Mouse (Mus musculus) frontal cortex, postnatal 14 days (tissue): ENCODE measurements around the gene Sfxn1.

Experiments used
- DNase-seq, 2 experiments: peaks; one replicate each; pipeline ENCODE4 v3.0.0; 2022; ENCODE audit warnings: low spot score in 2 of 2

The Sfxn1 gene

GRCm38 (mm10) chr13:54076762-54077460, 5.2 kb downstream of the Sfxn1 start:
- DNase-seq, result no peak

- no peak for DNase-seq
These were observed 6.0 kb downstream of the Sfxn1 start for GRCm38 (mm10) chr13:54077470-54078174.

DNA sequence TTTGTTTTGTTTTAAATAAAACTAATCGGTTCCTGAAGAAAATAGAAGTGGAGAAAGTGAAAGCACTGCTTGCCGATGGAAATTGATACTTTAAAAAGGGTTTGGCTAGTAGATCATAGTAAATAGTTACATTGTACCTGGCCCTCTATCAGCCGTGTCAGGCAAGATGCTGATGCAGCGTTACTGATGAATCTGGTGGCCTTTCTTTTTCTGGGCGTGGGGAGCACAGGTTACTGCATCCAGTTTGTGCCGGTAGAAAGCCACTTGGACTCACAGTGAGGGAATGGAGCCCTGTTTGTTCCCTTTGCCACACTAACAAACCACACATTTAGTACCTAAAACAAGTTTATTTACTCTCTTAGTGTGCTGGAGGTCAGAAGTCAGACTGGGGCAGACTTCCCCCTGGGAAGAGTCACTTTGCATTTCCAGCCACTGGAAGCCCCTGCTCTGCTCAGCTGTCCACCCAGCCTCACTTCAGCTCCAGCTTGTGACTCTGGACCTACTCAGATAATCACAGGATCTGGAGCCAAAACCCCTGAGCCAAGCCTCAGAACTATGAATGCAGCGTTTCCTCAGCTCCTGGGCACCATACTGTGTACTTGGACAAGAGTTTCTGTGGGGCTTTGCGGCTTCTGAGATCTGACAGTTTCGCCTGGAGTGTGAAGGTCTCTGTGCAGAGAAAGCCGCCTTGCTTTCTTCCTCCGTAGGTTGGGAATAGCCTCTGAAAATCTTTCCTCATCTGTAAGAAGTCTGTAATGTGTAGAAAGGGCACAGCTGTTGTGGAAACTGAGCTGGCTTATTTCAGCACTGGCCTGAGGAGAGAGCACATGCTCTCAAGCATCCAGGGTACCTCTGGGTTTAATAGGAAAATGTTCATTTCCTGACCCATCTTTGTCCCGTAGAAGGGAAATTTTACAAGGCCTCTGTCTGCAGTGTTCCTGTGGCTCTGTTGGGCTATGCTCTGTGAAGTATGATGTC, 8.4 kb downstream of the Sfxn1 start:
- no peak for DNase-seq

DNA sequence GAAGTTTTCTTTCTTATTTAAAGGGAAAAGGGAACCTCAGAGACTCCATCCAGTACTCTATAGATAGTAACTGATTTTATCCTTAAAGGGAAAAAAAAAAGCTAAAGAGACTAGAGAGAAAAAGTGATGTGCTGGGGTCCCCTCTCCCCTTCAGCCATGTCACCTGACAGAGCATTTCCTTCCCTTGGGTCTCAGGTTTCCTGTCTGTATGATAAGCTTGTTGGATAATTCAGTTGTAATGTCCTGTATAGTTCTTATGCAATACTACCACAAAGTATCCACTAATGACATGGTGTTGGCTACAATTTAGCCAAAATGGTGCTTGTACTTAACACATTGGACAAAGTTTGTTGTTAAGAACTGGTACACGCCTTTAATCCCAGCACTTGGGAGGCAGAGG, 9.1 kb downstream of the Sfxn1 start:
- DNase-seq, result no peak

GRCm38 (mm10) chr13:54082946-54083345, 11.3 kb downstream of the Sfxn1 start:
- DNase-seq, result no peak

DNA sequence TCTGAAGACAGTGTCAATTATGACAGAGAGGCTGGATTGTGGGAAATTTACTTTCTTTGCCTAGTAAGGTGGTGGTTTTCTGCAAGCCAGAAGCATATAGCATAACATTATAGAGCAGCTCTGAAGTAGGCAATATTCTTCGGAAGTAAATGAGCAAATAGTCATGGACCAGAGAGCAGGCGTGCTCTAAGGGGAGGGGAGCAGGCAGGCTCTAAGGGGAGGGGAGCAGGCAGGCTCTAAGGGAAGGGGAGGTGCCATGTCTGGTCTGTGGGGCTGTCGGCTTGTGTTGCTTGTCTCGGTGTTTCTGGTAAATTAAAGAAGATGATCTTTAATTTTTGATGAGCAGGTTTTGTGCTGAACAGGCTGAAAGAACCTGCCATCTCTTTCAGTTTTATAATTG, 12.5 kb downstream of the Sfxn1 start:
- DNase-seq, result no peak

- no peak for DNase-seq
These were observed 13.2 kb downstream of the Sfxn1 start for GRCm38 (mm10) chr13:54084826-54085225.

DNA sequence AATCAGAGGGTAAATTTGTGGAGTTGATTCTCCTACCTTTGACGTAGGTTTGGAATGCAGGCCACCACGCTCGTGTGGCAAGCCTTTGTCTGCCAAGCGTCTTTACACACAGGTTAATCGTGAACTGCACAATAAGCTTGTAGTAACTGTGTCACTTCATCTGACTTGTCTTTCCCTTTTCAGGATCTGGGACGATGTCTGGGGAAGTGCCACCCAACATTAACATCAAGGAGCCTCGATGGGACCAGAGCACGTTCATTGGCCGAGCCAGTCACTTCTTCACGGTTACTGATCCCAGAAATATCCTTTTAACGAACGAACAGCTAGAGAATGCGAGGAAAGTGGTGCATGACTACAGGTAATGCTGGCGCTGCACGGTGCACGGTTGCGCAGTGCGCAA, 13.6 kb downstream of the Sfxn1 start:
- no peak for DNase-seq

GRCm38 (mm10) chr13:54091719-54092118, 20.1 kb downstream of the Sfxn1 start:
- DNase-seq, result no peak

- DNase-seq, result no peak
These were observed 22.7 kb downstream of the Sfxn1 start for GRCm38 (mm10) chr13:54094349-54094748.

GRCm38 (mm10) chr13:54094963-54095362, 23.3 kb downstream of the Sfxn1 start:
- DNase-seq, result no peak

DNA sequence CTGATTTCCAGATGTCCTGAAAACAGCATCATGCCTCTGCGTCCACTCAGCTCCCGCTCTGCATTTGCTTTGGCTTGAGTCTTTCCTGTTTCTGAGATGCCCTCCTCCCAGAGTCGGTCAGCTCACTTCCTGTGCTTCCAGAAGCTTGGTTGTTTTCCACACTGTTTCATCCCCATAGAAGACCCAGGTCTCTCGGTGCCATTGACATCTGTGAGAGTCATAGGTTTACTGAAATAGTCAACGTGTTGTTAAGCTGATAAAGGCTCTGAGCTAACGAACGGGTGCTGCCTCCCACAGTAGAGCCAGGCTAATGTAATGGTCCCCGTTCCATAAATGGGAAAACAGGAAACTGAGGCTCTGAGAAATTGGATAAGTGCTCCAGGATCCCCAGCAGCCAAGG, 24.1 kb downstream of the Sfxn1 start:
- no peak for DNase-seq

DNA sequence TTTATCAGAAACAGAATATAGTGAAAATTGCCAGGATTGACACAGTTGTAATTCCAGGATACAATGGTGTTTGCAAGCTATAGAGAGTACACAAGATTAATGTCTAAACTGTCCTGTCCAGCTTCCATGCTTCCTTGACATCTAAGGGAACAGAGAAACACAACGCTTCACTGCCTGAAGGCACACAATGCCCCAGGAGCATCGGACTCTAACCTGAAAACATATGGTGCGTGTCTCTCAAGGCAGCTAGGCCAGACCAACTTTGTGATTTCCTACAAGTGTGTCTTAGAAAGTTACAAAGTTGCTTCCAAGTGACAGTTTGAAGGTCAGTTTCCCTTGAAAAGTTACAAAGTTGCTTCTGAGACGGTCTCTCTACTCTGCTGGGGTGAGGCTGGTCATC, 25.6 kb downstream of the Sfxn1 start:
- DNase-seq, result no peak

GRCm38 (mm10) chr13:54097797-54098196, 26.1 kb downstream of the Sfxn1 start:
- DNase-seq, result no peak

- no peak for DNase-seq
These were observed 29.6 kb downstream of the Sfxn1 start for GRCm38 (mm10) chr13:54101031-54101820.

- DNase-seq, result no peak
These were observed 30.4 kb downstream of the Sfxn1 start for GRCm38 (mm10) chr13:54102061-54102460.

DNA sequence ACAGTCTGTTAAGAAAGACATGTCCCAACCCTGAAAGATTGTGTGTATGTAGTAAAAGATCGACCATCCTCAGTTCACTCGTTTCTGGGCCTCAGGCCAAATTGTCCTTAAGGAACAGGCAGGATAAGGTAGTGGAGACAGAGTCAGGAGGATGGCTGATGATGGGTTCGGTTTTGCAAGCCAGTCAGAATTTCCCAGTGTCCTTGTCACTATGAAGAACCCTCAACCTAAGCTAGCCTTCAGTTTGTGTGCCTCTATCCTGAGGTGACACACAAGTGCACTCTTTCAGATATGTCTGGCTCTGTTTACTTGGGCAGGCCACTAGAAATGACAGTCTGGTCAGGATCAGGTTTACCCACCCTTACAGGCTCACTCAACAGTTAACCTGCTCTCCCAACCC, 31.6 kb downstream of the Sfxn1 start:
- no peak for DNase-seq

GRCm38 (mm10) chr13:54103866-54104265, 32.2 kb downstream of the Sfxn1 start:
- no peak for DNase-seq

DNA sequence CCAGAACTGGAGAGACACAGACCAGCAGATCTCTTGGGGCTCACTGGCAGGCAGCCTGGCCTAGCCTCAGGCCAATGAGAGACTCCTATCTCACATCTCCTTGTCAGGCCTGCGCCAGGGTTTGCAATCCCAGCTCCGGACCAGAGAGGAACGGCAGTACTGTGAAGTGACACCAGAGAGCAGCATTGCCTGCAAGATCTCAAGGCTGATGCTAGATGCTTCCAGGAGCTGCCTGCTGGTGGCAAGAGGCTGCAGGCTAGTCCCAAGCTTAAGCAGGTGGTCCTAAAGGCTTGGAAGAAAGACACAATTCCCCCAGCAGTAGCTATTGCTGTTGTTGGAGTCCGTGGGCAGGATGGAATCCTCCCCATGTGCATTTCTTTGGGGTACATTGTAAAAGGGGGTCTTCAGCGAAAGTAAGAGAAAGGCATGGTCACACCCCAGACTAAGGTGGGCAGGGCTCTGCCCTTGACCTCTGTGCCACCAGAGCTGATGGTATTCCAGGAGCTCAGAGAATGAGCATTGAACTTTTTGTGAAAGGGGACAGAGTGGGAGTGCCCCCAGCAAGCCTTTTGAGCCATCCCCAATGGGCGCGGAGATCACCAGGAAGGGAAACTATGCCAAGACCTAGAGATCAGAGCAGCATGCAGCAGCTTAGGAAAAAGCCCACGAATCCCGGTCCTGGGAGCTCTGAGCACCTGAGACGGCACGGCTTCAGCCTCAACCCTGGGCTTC, 42.3 kb downstream of the Sfxn1 start:
- peak; percentile 76 to 80 for DNase-seq

DNA sequence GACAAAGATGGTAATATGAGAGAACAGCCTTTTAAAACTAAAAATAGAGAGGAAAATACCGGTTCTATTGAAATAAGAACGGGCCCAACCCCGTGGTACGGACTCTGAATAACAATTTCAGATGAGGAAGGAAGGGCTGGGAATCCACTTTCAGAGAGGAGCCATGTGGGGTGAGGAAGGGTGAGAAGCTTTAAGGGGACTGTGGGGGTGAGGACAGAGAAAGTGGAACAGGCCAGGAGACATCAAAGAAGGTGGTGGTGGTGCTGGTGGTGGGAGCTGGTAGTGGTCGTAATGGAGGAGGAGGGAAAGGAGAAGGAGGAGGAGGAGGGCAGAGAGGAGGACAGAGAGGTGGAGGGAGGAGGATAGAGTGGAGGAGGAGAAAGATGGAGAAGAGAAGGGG, 43.3 kb downstream of the Sfxn1 start:
- no peak for DNase-seq

DNA sequence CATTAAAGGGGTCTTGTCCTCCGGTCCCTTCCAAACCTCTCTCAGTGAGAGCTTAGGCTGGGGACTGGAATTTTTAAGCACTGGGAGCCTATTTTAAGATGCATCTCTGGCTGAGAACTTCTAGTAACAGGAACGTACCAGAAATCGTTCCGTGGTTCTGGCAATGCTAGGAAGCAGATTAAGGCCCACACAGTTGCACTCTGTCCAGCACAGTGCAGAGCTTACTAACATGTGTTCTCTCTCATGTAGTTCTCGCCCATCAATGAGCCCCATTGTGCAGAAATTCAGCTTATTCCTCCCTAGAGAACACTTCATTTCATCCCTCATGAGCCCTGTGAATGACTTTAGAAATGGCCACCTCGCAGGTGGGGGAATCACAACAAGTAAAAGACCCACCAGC, 44.1 kb downstream of the Sfxn1 start:
- no peak for DNase-seq
